Mouse (Mus musculus) E14TG2a.4 (cell line): ENCODE data around the gene Mrpl36.

Source experiments
- CTCF ChIP-seq: conservative IDR thresholded peaks from 2 replicates; pipeline ENCODE4 v1.5.1; 2014; ENCODE audit warnings: low read length
- NANOG ChIP-seq: IDR thresholded peaks from 2 replicates; pipeline ENCODE4 v1.6.1; 2014; ENCODE audit warnings: borderline replicate concordance, low read length, mixed read lengths
- POU5F1 ChIP-seq: IDR thresholded peaks from 2 replicates; pipeline ENCODE4 v1.6.1; 2014; ENCODE audit warnings: low read length, borderline replicate concordance

- TF ChIP-seq CTCF (no peak), POU5F1 (no peak), NANOG (no peak)
These were observed 8.4 kb downstream of the Mrpl36 start for GRCm38 (mm10) chr13:73336753-73337152.
